Mouse (Mus musculus) CD4-positive, CD25-positive, alpha-beta regulatory T cell, adult 4 months (primary cell): ENCODE measurements at regions not wholly inside any gene's neighbourhood (a gene's known extent, or its start where the extent isn't known, plus 50 kb on each side); places are given as distances from the start of the nearest gene placed in this dataset.
"Not testable (repeated sequence)": the region's sequence is repeated elsewhere in the genome, so short reads cannot be mapped to it uniquely, and the experiment has no call there.

Experiments
- ATAC-seq: one replicate; pipeline ENCODE4 v1.8.0; 2017

GRCm38 (mm10) chr5:74825517-74826254, 123.0 kb upstream of the Lnx1 start:
- no peak for ATAC-seq

GRCm38 (mm10) chr5:74823719-74824118, 121.0 kb upstream of the Lnx1 start:
- no peak for ATAC-seq

DNA sequence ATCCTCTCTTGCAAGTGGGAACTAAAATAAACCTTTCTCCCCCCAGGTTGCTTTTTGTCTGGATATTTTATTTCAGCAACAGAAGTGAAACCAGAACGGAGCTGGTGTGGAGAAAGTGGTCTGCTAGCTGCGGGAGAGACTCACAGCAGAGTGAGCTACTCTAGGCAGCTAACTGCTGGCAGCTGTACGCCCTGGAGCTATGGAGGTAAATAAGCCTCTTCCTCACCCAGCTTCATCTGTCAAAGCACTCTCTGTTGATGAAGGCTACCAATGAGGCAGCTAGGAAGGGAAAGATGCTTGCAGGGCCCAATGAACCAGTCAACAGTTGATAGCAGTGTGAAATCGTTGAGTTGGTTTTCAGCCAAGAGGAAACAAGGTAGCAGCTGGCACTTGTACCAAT, 119.3 kb upstream of the Lnx1 start:
- no peak for ATAC-seq

DNA sequence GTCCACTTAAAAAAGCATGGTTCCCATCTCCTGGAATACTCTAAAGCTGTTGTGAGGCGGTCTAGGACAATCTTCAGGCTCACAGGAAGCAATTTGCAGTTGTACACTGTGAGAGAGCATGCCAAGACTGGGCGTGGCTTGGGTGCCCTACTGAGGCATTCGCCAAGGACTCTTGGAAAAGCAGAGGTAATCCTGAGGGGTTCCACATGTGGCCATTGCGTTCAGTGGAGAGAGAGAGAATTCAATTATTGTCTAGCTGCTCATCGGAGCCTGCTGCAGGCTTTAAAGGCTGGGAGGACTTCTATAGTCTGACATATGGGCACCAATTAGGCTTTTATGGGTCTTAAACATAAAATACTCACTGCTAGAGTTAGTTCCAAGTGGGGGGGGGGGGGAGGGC, 113.8 kb upstream of the Lnx1 start:
- ATAC-seq = no peak

DNA sequence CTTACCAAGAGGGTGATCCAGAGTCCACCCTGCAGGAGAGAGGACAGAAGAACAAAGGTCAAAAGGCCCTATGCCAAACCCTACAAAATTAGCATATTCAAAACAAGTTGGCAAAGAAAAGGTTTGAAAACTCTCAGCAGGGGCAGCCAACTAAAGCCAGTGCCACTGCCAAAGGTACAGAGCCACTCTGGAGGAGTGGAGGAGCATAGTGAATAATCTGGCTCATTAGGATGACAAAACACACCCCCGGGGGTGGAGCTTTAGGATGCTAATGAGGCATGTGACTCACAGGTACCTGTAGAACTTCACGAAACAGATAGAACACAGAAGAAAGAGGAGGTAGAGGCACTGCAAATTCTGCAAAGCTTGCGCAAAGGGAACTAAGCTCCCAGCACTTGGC, 110.7 kb upstream of the Lnx1 start:
- ATAC-seq = no peak

- no peak for ATAC-seq
Measured at GRCm38 (mm10) chr5:74811046-74811445, 108.3 kb upstream of the Lnx1 start.

DNA sequence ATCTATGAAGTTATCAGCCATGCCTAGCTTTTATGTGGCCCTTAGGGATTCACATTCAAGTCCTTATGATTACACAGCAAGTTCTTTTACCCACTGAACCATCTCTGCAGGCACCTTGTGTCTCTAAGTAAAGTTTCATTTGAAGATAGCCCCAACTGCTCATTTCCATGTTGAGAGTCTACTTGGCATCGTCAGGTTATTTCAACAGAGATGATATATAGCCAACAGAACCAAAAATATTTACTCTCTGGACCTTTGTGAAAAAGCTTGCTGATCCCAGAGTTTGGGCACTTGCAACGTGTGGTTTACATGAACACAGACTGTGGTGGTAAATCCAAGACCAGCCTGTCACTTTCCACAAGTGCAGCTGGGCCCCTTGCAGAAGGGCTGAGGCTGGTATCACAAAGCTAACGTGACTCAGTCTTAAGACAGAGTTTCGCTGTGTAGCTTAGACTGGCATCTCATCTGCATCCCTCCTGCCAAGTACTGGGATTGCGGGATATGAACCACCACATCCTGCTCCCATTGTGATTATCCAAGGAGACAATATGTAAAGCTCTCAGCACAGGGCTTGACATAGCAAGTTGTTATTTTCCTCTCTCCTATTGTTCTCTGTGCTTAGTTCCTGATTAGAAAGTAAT, 105.0 kb upstream of the Lnx1 start:
- no peak for ATAC-seq

- no peak for ATAC-seq
Measured at GRCm38 (mm10) chr5:74801946-74802345, 99.2 kb upstream of the Lnx1 start.

DNA sequence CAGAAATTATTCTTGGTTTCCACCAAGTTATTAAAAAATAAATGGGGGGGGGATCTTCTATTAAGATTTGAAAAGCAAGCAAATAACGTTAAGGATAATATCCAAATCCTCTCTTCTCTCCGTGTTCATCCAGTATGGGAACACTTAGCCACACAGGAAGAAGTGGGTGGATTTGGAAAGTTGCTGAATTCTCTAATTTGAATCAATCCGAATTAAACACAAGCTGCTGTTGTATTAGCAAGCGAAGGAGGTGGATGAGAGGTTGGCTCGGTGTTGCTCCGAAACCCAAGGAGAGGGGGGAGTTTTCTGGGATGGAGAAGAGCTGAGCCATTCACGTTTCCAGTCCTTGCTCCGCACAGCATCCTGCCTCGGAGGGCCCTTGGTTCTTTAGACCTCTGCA, 97.6 kb upstream of the Lnx1 start:
- ATAC-seq = no peak

DNA sequence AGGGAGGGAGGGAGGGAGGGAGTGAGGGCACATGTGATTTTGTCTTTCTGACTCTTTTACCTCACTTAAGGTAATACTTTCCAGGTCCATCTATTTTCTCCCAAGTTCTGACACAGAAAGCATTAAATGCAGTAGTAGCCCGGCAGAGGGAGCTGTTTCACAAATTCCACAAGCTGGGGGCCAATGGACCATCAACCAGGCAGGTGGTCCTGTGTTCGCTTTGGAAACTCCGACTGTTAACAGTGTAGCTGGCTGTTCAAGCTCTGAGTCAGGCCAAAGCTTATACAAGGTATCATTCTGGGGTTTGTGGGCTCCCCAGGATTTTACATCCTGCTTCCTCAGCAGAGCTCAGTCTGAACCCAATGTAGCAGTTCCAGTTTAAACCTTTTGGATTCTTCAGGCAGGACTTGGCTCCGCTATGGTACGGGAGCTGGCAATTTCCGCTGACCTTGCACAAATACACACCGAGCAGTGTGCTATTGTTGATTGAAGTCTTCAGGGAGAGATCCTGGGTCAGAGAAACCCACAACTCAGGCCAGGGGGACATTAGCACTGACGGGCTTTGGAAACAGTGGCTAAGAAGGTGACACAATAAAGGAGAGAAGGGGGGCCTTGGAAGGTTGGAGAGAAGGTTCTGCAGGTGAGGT, 93.8 kb upstream of the Lnx1 start:
- no peak for ATAC-seq

DNA sequence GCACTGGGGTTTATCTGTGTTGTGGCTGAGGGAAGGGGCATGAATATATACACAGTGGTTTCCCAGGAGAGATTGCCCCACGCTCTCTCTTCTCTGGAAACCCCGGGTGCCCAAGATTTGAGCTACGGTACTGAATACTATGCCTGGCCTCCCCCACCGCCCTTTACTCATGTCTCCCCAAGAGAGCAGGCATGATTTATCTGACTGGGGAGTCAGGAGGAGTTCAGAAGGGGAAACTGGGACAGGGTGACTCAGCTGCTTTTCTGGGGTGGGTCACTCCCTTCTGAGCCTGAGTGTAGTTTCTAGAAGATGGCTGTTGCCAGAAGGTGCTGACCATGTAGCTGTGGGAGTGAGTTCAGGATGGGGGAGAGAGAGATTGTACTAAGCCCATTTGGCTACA, 92.0 kb upstream of the Lnx1 start:
- ATAC-seq = no peak

DNA sequence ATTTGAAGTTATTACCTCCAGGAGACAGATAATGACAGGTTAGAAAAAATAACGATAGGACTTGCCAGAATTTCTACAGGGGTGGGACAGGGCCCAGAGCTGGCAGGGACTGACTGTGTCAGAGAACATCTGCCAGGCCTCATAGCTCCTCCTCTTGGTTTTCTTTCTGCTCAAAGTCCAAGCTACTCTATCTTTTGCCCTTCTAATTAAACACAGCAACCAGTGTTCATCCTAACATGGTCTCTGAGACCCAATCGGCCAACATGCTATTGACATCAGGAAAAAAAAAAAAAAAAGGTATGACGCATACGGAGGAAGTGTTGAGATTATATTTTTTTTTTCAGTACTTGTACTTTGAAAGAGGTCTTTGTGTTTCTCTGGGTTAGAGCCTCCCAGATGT, 90.7 kb upstream of the Lnx1 start:
- no peak for ATAC-seq

GRCm38 (mm10) chr5:74792936-74793335, 90.2 kb upstream of the Lnx1 start:
- no peak for ATAC-seq

DNA sequence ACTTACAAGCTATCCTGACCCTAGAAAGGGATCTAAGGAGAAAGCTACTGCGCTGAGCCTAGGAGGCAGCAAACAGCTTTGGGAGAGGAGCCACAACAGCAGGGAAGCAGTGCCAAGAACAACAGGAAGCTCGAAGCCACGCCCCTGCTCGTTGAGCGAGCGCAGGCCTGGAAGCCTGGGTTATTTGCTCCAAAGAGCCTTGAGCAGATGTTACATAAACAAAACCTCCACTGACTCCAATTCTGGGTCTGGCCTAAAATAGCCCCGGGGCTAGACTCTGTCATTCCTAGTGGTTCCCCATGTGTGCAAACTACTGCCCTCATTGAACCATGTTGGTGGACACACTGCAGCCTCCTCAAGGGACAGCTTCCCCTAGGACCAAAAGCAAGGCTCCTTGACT, 89.6 kb upstream of the Lnx1 start:
- ATAC-seq = no peak

- ATAC-seq = not testable (repeated sequence)
Measured at GRCm38 (mm10) chr5:74790501-74790900, 87.8 kb upstream of the Lnx1 start.

- no peak for ATAC-seq
Measured at GRCm38 (mm10) chr5:74783906-74784305, 81.2 kb upstream of the Lnx1 start.

DNA sequence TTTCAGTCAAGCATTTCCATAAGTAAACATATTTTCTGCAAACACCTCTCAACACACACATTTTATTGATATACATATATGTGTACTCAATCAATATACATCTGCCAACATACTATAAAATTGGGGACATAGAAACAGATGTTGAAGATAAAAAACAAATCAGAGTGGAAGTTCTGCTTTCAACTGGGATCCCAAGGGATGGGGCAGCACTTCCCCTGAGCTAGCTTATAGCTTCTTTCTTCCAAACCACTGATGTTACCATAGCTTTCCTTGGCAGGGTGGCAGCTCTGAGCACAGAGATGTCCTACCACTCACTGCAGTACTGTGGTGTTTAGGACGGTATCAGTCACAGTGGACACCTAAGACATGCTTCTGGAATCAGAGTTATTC, 75.4 kb upstream of the Lnx1 start:
- ATAC-seq = no peak

GRCm38 (mm10) chr5:74777381-74778075, 74.8 kb upstream of the Lnx1 start:
- ATAC-seq = no peak

DNA sequence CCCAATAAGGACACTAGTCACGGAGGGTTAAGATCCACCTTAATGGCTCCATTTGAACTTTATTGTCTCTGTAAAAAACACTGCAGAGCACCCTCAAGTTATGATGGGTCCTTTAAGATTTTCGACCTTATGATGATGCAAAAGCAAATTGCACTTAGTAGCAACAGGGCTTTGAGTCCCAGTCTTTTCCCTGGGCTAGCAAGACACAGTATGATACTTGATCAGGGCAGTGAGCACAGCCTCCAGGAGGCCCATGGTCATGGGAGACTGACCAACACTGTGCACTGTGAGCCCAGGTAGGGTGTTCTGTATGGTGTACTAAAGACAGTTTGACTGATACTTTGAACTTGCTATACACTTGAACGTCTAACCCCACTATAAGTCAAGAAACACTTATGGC, 73.4 kb upstream of the Lnx1 start:
- ATAC-seq = no peak

DNA sequence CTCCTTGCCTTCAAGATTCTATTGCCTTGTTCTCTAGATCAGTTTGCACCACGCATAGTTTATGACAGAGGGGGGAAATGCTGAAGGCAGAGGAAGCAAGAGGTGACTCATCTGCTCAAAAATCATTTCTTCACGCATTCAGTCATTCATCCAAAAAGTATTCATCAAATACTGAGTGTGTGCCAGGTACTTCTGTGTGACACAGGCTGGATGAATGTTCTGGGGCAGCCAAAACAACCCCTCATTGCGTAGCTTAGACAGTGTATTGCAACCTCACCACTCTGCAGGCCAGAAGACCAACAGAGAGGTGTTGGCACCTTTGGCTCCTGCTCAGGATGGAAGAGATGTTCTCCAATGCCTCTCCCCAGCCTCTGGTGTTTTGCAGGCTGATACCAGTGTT, 72.9 kb upstream of the Lnx1 start:
- ATAC-seq = no peak

- no peak for ATAC-seq
Measured at GRCm38 (mm10) chr5:74773558-74774429, 71.1 kb upstream of the Lnx1 start.

GRCm38 (mm10) chr5:74771121-74771520, 68.4 kb upstream of the Lnx1 start:
- ATAC-seq = no peak

DNA sequence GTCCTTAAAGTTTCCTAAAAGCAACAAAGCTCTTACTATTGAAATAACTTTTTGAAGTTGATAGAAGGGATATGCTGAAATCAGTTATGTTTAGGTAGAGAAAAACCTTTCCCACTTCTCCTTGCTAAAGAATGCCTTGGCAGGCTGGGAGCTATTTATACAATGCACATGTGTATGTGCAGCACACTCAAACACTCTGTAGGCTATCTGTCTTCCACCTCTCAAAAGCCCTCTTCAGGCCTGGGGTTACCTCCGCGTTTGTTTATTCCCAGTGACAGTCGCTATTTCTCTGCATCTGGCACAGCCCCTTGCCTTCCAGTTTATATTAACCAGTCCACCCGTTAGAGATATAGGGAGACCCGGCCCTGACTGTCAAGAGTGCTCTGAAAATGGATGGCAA, 66.3 kb upstream of the Lnx1 start:
- no peak for ATAC-seq
